Mouse (Mus musculus) E14TG2a.4 (cell line): ENCODE results near the gene Sox8.

Experiments
- H3K27me3 ChIP-seq: 2 replicates; pipeline ENCODE4 v1.6.1; 2014; ENCODE audit warnings: low read length, control low read depth; ENCODE audit not compliant: insufficient read depth
- H3K36me3 ChIP-seq: 2 replicates; pipeline ENCODE4 v1.6.1; 2014; ENCODE audit warnings: low read length, control low read depth; ENCODE audit not compliant: insufficient read depth
- H3K4me1 ChIP-seq: replicated peaks from 2 replicates; pipeline ENCODE4 v1.6.1; 2014; ENCODE audit warnings: low read depth, low read length, control low read depth
- H3K4me3 ChIP-seq: replicated peaks from 2 replicates; pipeline ENCODE4 v1.5.1; 2014; ENCODE audit warnings: mild to moderate bottlenecking, low read length
- H3K9me3 ChIP-seq: 2 replicates; pipeline ENCODE4 v1.6.1; 2014; ENCODE audit warnings: low read length, control low read depth
- CTCF ChIP-seq: conservative IDR thresholded peaks from 2 replicates; pipeline ENCODE4 v1.5.1; 2014; ENCODE audit warnings: low read length
- NANOG ChIP-seq: IDR thresholded peaks from 2 replicates; pipeline ENCODE4 v1.6.1; 2014; ENCODE audit warnings: borderline replicate concordance, low read length, mixed read lengths
- POU5F1 ChIP-seq: IDR thresholded peaks from 2 replicates; pipeline ENCODE4 v1.6.1; 2014; ENCODE audit warnings: low read length, borderline replicate concordance

Gene Sox8

DNA sequence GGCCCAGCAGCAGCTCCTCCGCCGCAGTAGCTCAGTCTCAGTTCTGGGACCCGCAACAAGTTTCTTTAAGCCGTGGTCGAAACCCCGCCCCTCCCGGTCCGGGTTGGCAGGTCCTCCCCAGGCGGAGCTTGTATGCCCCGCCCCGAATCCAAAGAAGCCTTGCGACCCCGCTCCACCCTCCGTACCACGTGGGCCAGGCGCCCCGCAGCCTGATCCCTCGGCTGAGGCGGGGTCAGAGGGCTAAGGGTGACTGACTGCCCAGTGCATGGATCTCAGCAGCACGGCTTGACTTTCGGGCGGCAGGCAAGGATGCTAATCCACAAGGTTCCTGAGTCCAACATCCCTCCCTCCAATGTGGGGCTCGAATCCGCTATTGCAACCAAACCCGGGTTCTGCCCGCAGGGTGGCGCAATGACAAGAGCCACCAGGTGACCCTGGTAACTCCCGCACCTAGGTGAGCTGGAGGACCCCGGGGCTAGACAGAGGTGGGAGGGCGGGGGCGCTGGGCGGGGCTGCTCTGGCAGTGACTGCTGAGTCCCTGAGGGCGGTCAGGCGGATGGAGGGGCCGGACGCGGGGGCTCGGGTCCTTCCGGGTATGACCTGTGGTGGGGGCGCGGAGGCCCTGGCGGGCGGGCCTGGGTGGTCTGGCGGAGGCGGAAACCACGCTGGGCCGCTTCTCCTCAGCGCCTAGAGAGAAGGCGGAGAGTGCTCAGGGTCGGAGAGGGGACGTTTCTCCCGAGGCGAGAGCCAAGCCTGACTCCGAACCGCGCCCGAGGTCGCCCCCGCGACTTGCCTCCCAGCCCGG is at the start of gene Sox8:
Sox8 (minus strand) TSS at position 39 of the 805 bp plus-strand sequence.
- peaks cover 35% of the 10 kb centered on the region for H3K4me1 ChIP-seq
- no peaks in the 10 kb centered on the region for H3K9me3 ChIP-seq
- TF ChIP-seq POU5F1 = no peak
- TF ChIP-seq CTCF = peak; percentile 25
- H3K27me3 ChIP-seq = peaks cover 90% of the 10 kb centered on the region
- no peaks in the 10 kb centered on the region for H3K36me3 ChIP-seq
- H3K4me3 ChIP-seq = peak within 1 kb of the TSS; percentile 83

DNA sequence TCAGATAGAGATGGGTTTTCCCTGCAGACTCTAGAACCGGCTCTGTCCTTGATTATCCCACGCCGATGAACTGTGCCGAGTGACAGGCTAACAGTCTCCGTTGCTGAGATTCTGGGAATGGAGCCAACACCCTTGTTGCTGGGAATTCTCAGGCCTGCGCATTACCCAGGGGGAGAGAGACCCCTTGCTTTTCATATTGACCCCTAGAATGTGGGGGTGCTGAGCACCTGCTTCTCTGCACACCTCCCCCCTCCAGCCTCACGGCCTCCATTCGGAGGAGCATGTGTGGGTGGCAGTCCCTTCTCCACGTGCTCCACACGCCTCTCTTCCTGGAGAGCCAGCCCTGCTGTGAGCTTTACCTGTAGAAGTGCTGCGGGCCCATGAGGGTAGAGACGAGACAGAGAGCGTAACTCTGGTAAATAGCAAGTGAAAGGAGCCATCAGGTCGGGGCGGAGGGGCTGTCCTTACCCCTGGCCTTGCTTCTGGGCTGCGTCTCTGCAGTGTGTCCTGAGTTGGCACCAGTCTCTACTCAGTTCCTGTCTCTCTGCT is 48.1 kb upstream of the Sox8 start:
- Histone ChIP-seq H3K27me3 (no peaks in the 10 kb centered on the region), H3K36me3 (peaks cover 39% of the 10 kb centered on the region), H3K4me3 (no peak overlapping the region), H3K4me1 (peaks cover 14% of the 10 kb centered on the region), H3K9me3 (no peaks in the 10 kb centered on the region)
- TF ChIP-seq CTCF (no peak), POU5F1 (no peak)

DNA sequence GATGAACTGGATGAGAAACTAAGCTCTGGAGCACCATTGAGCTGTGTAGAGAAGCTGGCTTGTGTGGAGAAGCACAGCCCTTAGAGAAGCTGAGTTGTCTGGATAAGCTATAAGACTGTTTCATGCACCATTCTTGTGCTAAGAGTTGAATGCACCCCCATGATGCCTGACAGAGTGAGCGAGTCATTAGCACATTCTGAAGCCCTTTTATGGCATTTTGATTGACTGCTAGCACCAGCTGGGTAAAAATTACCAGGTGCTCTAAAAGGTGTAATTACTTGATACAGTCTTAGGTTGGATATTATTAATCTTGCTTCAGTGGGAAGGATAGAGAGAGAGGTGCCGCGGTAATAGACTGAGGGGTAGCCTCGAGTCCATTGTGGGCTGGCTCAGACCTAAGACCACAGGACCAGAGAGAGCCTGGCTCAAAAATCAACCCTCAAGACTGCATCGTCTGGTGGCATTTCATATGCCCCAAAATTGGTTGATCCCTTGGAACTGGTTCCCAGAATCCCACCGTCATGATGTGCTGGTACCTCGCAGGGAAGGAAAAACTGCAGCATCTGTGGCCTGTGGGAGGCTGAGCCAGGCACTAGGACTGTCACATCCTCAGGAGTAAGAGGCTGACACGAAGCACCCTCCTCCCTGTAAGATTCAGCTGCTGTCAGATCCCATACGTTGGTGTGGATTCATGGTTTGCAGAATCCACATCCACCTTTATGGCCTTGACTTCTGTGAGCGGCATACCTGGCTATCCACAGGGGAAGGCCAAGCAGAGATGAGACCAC is 44.4 kb upstream of the Sox8 start:
- Histone ChIP-seq H3K4me1 (peaks cover 46% of the 10 kb centered on the region), H3K27me3 (no peaks in the 10 kb centered on the region), H3K4me3 (no peak overlapping the region), H3K36me3 (peaks cover 41% of the 10 kb centered on the region), H3K9me3 (no peaks in the 10 kb centered on the region)
- no peak for TF ChIP-seq POU5F1
- TF ChIP-seq CTCF = no peak
- TF ChIP-seq NANOG = no peak

DNA sequence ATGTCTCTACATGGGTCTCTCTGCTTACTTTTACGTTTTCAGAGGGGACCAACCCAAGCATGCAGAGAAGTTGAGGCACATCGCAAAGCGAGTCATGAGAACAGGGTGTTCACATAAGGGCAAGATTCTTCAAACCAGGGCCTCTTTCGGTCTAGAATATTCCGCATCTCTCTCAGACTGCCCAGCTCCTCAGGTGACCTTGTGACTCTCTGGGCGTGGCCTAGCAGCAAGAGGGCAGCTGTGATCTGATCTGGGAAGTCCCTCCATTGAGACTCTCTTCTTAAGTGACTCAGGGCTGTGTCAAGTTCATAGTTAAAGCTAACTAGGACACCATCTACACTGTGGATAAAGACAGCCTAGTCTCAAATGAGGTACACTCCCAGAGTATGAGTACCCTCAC is 42.8 kb upstream of the Sox8 start:
- TF ChIP-seq NANOG (no peak), CTCF (no peak), POU5F1 (no peak)
- no peak overlapping the region for H3K4me3 ChIP-seq
- H3K36me3 ChIP-seq = peaks cover 44% of the 10 kb centered on the region
- H3K27me3 ChIP-seq = no peaks in the 10 kb centered on the region
- peaks cover 57% of the 10 kb centered on the region for H3K4me1 ChIP-seq
- no peaks in the 10 kb centered on the region for H3K9me3 ChIP-seq

DNA sequence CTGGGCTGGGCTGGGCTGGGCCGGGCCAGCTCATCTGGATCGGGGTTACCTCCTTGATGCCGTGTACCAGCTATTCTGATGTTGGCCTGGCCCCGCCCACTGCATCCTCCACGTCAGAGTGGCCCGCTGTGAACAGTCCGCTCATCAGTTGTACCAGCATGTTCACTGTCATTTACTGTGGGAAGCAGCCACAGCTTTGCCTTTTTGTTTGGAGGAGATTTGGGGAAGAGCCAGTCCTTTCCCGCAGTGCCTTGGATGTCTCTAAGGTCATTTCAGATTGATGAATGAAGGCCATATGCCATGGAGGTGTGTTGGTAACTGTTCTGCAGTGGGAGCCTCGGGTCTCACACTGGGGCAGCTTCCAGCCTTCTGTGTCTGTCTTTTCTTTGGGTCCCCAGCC is 42.1 kb upstream of the Sox8 start:
- Histone ChIP-seq H3K4me3 (no peak overlapping the region), H3K9me3 (no peaks in the 10 kb centered on the region), H3K4me1 (peaks cover 56% of the 10 kb centered on the region), H3K27me3 (no peaks in the 10 kb centered on the region), H3K36me3 (peaks cover 47% of the 10 kb centered on the region)
- TF ChIP-seq NANOG (no peak), POU5F1 (no peak), CTCF (no peak)

DNA sequence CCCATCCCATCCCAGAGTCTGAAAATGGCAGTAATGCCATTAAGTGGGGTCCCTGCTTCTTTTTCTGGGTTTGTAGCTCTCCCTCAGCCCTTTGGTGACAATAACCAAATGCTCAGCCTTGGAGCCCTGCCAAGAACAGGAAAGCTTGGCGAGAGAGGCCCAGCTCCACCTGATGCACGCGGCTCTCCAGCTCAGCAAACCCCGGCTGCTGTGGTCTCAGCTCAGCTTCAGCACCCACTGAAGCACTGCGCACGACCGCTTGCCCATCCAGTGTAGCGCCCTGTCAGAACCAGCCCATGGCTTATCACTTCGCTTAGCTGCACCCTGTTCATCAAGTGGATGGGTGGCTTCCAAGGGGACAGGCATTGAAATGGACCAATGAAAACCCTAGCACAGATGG is 39.7 kb upstream of the Sox8 start:
- Histone ChIP-seq H3K36me3 (peaks cover 34% of the 10 kb centered on the region), H3K4me1 (peaks cover 57% of the 10 kb centered on the region), H3K4me3 (0 out of 2 replicates have a peak overlapping the region, but pooled peaks have one; percentile 17), H3K9me3 (no peaks in the 10 kb centered on the region), H3K27me3 (no peaks in the 10 kb centered on the region)
- TF ChIP-seq POU5F1 (no peak), NANOG (no peak), CTCF (no peak)

GRCm38 (mm10) chr17:25609506-25609828 is 39.0 kb upstream of the Sox8 start:
- H3K4me1 ChIP-seq = peaks cover 63% of the 10 kb centered on the region
- H3K36me3 ChIP-seq = peaks cover 27% of the 10 kb centered on the region
- TF ChIP-seq CTCF (no peak), NANOG (no peak), POU5F1 (no peak)
- H3K27me3 ChIP-seq = no peaks in the 10 kb centered on the region
- no peak overlapping the region for H3K4me3 ChIP-seq
- H3K9me3 ChIP-seq = no peaks in the 10 kb centered on the region

DNA sequence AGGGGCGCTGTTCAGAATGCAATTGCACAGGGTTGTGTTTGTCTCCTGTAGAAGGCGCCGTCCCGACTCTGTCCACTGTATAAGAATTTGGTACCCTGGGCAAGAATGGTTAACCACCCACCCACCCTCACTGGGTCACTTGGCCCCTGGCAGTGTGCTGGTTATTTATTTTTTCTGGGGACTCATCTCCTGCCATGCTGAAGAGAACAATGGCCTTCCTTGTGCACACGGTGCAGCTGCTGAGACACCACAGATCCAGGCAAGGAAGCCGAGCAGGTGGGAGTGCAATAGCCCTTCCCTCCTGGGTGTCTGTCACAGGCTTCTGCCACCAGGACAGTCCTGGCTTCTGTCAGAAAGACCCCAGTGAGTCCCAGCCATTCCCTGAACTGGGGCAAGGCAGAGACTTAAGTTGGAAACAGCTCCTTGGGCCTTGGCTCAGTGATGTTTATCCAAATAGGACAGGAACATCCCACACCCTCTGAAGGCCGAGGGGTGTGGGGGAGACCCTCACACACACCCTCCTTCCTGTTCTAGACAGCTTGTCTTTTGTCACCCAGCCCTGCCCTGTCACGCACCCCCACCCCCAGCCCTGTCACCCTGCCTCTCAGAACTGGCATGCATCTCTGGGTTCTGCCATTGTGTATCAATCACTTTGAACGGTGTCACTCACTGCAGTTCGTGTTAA is 38.5 kb upstream of the Sox8 start:
- H3K27me3 ChIP-seq = no peaks in the 10 kb centered on the region
- no peaks in the 10 kb centered on the region for H3K9me3 ChIP-seq
- H3K36me3 ChIP-seq = peaks cover 22% of the 10 kb centered on the region
- H3K4me1 ChIP-seq = peaks cover 67% of the 10 kb centered on the region
- TF ChIP-seq CTCF (no peak), NANOG (no peak), POU5F1 (no peak)
- H3K4me3 ChIP-seq = no peak overlapping the region
